Mouse (Mus musculus): ENCODE results near the gene Hlcs. TPM values are rescaled to one million over a fixed set of nuclear protein-coding genes. Genes with fewer than 3 reads are reported as not detected.

Gene Hlcs
- polyA plus RNA-seq, 1 experiment = 7.5 TPM

- no peak overlapping the region for H3K4me3 ChIP-seq (replicated peaks; ENCODE audit: control insufficient read depth, low read depth, low read length)
- H3K4me1 ChIP-seq (ENCODE audit: control insufficient read depth, insufficient read depth, low read length) = no peaks in the 10 kb centered on the region; the same call in none of the 2 replicates
- no peak overlapping the region for H3K27ac ChIP-seq (ENCODE audit: control insufficient read depth, insufficient read depth, low read depth, low read length, poor library complexity)
- TF ChIP-seq CTCF (IDR thresholded peaks at IDR 0.05; ENCODE audit: control insufficient read depth, insufficient read depth, low read length) = no peak
- no peak for TF ChIP-seq POLR2A (IDR thresholded peaks at IDR 0.05; ENCODE audit: borderline replicate concordance, control insufficient read depth, low read depth, low read length)
- 80% methylated on average over 9 of the region's 9 CpGs for WGBS
These were observed 18.0 kb upstream of the Hlcs start for GRCm38 (mm10) chr16:94331233-94331885.

- 77% methylated on average over 5 of the region's 5 CpGs for WGBS
- Histone ChIP-seq H3K27ac (ENCODE audit: control insufficient read depth, insufficient read depth, low read depth, low read length, poor library complexity) (no peak overlapping the region), H3K4me3 (replicated peaks; ENCODE audit: control insufficient read depth, low read depth, low read length) (no peak overlapping the region), H3K4me1 (ENCODE audit: control insufficient read depth, insufficient read depth, low read length) (no peaks in the 10 kb centered on the region; the same call in none of the 2 replicates)
- no peak for TF ChIP-seq CTCF (IDR thresholded peaks at IDR 0.05; ENCODE audit: control insufficient read depth, insufficient read depth, low read length)
- TF ChIP-seq POLR2A (IDR thresholded peaks at IDR 0.05; ENCODE audit: borderline replicate concordance, control insufficient read depth, low read depth, low read length) = no peak
These were observed 17.1 kb upstream of the Hlcs start for GRCm38 (mm10) chr16:94330429-94330828.

- TF ChIP-seq POLR2A (IDR thresholded peaks at IDR 0.05; ENCODE audit: borderline replicate concordance, control insufficient read depth, low read depth, low read length) = no peak
- no peak for TF ChIP-seq CTCF (IDR thresholded peaks at IDR 0.05; ENCODE audit: control insufficient read depth, insufficient read depth, low read length)
- H3K4me1 ChIP-seq (ENCODE audit: control insufficient read depth, insufficient read depth, low read length) = no peaks in the 10 kb centered on the region; the same call in none of the 2 replicates
- 8% methylated on average over 25 of the region's 25 CpGs for WGBS
- peak overlapping the region; percentile 58 for H3K4me3 ChIP-seq (replicated peaks; ENCODE audit: control insufficient read depth, low read depth, low read length)
- no peak overlapping the region for H3K27ac ChIP-seq (ENCODE audit: control insufficient read depth, insufficient read depth, low read depth, low read length, poor library complexity)
These were observed 15.8 kb upstream of the Hlcs start for GRCm38 (mm10) chr16:94328881-94329867.

- H3K4me3 ChIP-seq (replicated peaks; ENCODE audit: control insufficient read depth, low read depth, low read length) = peak within 1 kb of the TSS; percentile 67
- no peaks in the 10 kb centered on the region; the same call in none of the 2 replicates for H3K4me1 ChIP-seq (ENCODE audit: control insufficient read depth, insufficient read depth, low read length)
- H3K27ac ChIP-seq (ENCODE audit: control insufficient read depth, insufficient read depth, low read depth, low read length, poor library complexity) = no peak within 1 kb of the TSS; the same call in 1 of the 2 replicates
- TF ChIP-seq CTCF (IDR thresholded peaks at IDR 0.05; ENCODE audit: control insufficient read depth, insufficient read depth, low read length) (no peak), POLR2A (IDR thresholded peaks at IDR 0.05; ENCODE audit: borderline replicate concordance, control insufficient read depth, low read depth, low read length) (no peak)
- 1% methylated on average over 63 of the region's 63 CpGs for WGBS
These were observed 14.7 kb upstream of the Hlcs start, which contains the start of gene Ripply3 for GRCm38 (mm10) chr16:94327781-94328711. Gene Ripply3, plus strand, starts transcription at chr16:94328420.

GRCm38 (mm10) chr16:94326008-94326407, 12.6 kb upstream of the Hlcs start:
- no peaks in the 10 kb centered on the region; the same call in none of the 2 replicates for H3K4me1 ChIP-seq (ENCODE audit: control insufficient read depth, insufficient read depth, low read length)
- TF ChIP-seq POLR2A (IDR thresholded peaks at IDR 0.05; ENCODE audit: borderline replicate concordance, control insufficient read depth, low read depth, low read length) (no peak), CTCF (IDR thresholded peaks at IDR 0.05; ENCODE audit: control insufficient read depth, insufficient read depth, low read length) (no peak)
- H3K4me3 ChIP-seq (replicated peaks; ENCODE audit: control insufficient read depth, low read depth, low read length) = no peak overlapping the region
- 74% methylated on average over 3 of the region's 3 CpGs for WGBS
- H3K27ac ChIP-seq (ENCODE audit: control insufficient read depth, insufficient read depth, low read depth, low read length, poor library complexity) = no peak overlapping the region

- Histone ChIP-seq H3K4me1 (ENCODE audit: control insufficient read depth, insufficient read depth, low read length) (no peaks in the 10 kb centered on the region; the same call in 1 of the 2 replicates), H3K4me3 (replicated peaks; ENCODE audit: control insufficient read depth, low read depth, low read length) (no peak overlapping the region), H3K27ac (ENCODE audit: control insufficient read depth, insufficient read depth, low read depth, low read length, poor library complexity) (no peak overlapping the region)
- no peak for TF ChIP-seq CTCF (IDR thresholded peaks at IDR 0.05; ENCODE audit: control insufficient read depth, insufficient read depth, low read length)
- no peak for TF ChIP-seq POLR2A (IDR thresholded peaks at IDR 0.05; ENCODE audit: borderline replicate concordance, control insufficient read depth, low read depth, low read length)
- WGBS = 57% methylated on average over 5 of the region's 5 CpGs
These were observed 10.3 kb upstream of the Hlcs start for GRCm38 (mm10) chr16:94323681-94324080.

GRCm38 (mm10) chr16:94320223-94320622, 6.9 kb upstream of the Hlcs start:
- H3K4me1 ChIP-seq (ENCODE audit: control insufficient read depth, insufficient read depth, low read length) = no peaks in the 10 kb centered on the region
- WGBS = 46% methylated on average over 5 of the region's 5 CpGs
- TF ChIP-seq POLR2A (IDR thresholded peaks at IDR 0.05; ENCODE audit: borderline replicate concordance, control insufficient read depth, low read depth, low read length) (no peak), CTCF (IDR thresholded peaks at IDR 0.05; ENCODE audit: control insufficient read depth, insufficient read depth, low read length) (no peak)
- no peak overlapping the region for H3K27ac ChIP-seq (ENCODE audit: control insufficient read depth, insufficient read depth, low read depth, low read length, poor library complexity)
- no peak overlapping the region for H3K4me3 ChIP-seq (replicated peaks; ENCODE audit: control insufficient read depth, low read depth, low read length)

All from bone marrow, adult 2 months (tissue).